8 mouse cellular contexts compared by ENCODE assay signal in genomic region chr4:133213268-133213590, GRCm38 (mm10). TPM values are rescaled to one million over a fixed set of nuclear protein-coding genes. Genes with fewer than 3 reads are reported as not detected.
A peak's percentile ranks its signal among the peaks of the same experiment; 100 is the strongest.
DNase-seq lines count a peak whose midpoint lies in the region; ATAC-seq lines count a peak whose summit lies in the region.

No protein-coding gene starts in this region.

- intact Hi-C loops in gastrocnemius, postnatal 14 days (cut with DNase I; ENCODE audit: low total_unique reads), result no loop called here

- no peak for DNase-seq in frontal cortex, postnatal 10 days (ENCODE audit: low spot score in 2 of 2)
- DNase-seq in Muller cell, postnatal 12 days (ENCODE audit: inconsistent ontology term), result peak; percentile 64
- no peak for DNase-seq in hindbrain, embryonic 10.5 days (ENCODE audit: low spot score)
- no peak for DNase-seq in gastrocnemius, postnatal 14 days
- DNase-seq in gastrocnemius, postnatal 10 days, result no peak

- H3K27ac ChIP-seq in hindbrain, embryonic 10.5 days, result no peak overlapping the region
- no peak overlapping the region for H3K27ac ChIP-seq in limb, embryonic 15.5 days
- no peak overlapping the region for H3K27ac ChIP-seq in stomach, embryonic 14.5 days (ENCODE audit: low read length)

- no peaks in the 10 kb centered on the region for H3K36me3 ChIP-seq in hindbrain, embryonic 10.5 days
- H3K36me3 ChIP-seq in limb, embryonic 15.5 days, result no peaks in the 10 kb centered on the region
- no peaks in the 10 kb centered on the region for H3K36me3 ChIP-seq in stomach, embryonic 14.5 days (ENCODE audit: control insufficient read depth, insufficient read depth, low read length)

- 1% methylated on average over 9 of the region's 9 CpGs for WGBS in hindbrain, embryonic 10.5 days
- WGBS in limb, embryonic 15.5 days, result 0% methylated on average over 9 of the region's 9 CpGs
- 0% methylated on average over 9 of the region's 9 CpGs for WGBS in stomach, embryonic 14.5 days

- ATAC-seq in frontal cortex, adult (ENCODE audit: low TSS enrichment), result 0 out of 2 replicates have a peak, but pooled peaks have one; percentile 14
- ATAC-seq in limb, embryonic 15.5 days (ENCODE audit: insufficient number of reproducible peaks, low FRiP score, low TSS enrichment, low read depth), result no peak
- no peak for ATAC-seq in stomach, embryonic 14.5 days (ENCODE audit: insufficient number of reproducible peaks, insufficient read depth, low FRiP score, low read depth)

- no peak overlapping the region for H3K9ac ChIP-seq in limb, embryonic 15.5 days
- no peak overlapping the region for H3K9ac ChIP-seq in stomach, embryonic 14.5 days (replicated peaks; ENCODE audit: low read depth, low read length)

- H3K4me1 ChIP-seq in hindbrain, embryonic 10.5 days (replicated peaks), result peaks cover 42% of the 10 kb centered on the region
- H3K4me1 ChIP-seq in limb, embryonic 15.5 days, result peaks cover 24% of the 10 kb centered on the region
- peaks cover 15% of the 10 kb centered on the region; the same call in 1 of the 2 replicates for H3K4me1 ChIP-seq in stomach, embryonic 14.5 days (ENCODE audit: control insufficient read depth, insufficient read depth, low read length)

- peak overlapping the region; percentile 79 for H3K4me3 ChIP-seq in hindbrain, embryonic 10.5 days
- H3K4me3 ChIP-seq in limb, embryonic 15.5 days, result peak overlapping the region; percentile 63
- H3K4me3 ChIP-seq in stomach, embryonic 14.5 days (ENCODE audit: low read depth, low read length), result no peak overlapping the region

- H3K4me2 ChIP-seq in limb, embryonic 15.5 days, result peak overlapping the region; percentile 99
- peak overlapping the region; percentile 99 for H3K4me2 ChIP-seq in stomach, embryonic 14.5 days (replicated peaks; ENCODE audit: low read depth, low read length)

- H3K27me3 ChIP-seq in hindbrain, embryonic 10.5 days (ENCODE audit: insufficient read depth, poor library complexity, severe bottlenecking), result peaks cover 86% of the 10 kb centered on the region
- peaks cover 37% of the 10 kb centered on the region for H3K27me3 ChIP-seq in limb, embryonic 15.5 days
- H3K27me3 ChIP-seq in stomach, embryonic 14.5 days (ENCODE audit: control insufficient read depth, insufficient read depth, low read length), result no peaks in the 10 kb centered on the region

- H3K9me3 ChIP-seq in hindbrain, embryonic 10.5 days, result no peaks in the 10 kb centered on the region
- no peaks in the 10 kb centered on the region for H3K9me3 ChIP-seq in limb, embryonic 15.5 days
- no peaks in the 10 kb centered on the region for H3K9me3 ChIP-seq in stomach, embryonic 14.5 days (ENCODE audit: control insufficient read depth, low read depth, low read length)

RNA-seq across cellular contexts. Expression of gene Gpr3, which starts 0.9 kb away (rescaled TPM):
- polyA plus RNA-seq in hindbrain, embryonic 10.5 days (2016; fragmentation: Nextera tagmentation; extraction: Ambion mirVana), result 0.32 and 0.35 TPM in 2 replicates
- not detected in 2 replicates for polyA plus RNA-seq in limb, embryonic 15.5 days (2015; fragmentation: Nextera tagmentation; extraction: Ambion mirVana)
- not detected in 2 replicates for polyA plus RNA-seq in stomach, embryonic 14.5 days (2014; fragmentation: Nextera tagmentation; extraction: Ambion mirVana)
- not detected for total RNA-seq in gastrocnemius, postnatal 14 days (2021)
- not detected for total RNA-seq in gastrocnemius, postnatal 10 days (2021)

RNA-seq across cellular contexts. Expression of gene Cd164l2, which starts 1.3 kb away (rescaled TPM):
- polyA plus RNA-seq in hindbrain, embryonic 10.5 days (2016; fragmentation: Nextera tagmentation; extraction: Ambion mirVana), result 1.1 and 2.2 TPM in 2 replicates
- polyA plus RNA-seq in limb, embryonic 15.5 days (2015; fragmentation: Nextera tagmentation; extraction: Ambion mirVana), result 3.6 and 5.2 TPM in 2 replicates
- 8.7 and 11.6 TPM in 2 replicates for polyA plus RNA-seq in stomach, embryonic 14.5 days (2014; fragmentation: Nextera tagmentation; extraction: Ambion mirVana)
- not detected for total RNA-seq in gastrocnemius, postnatal 14 days (2021)
- not detected for total RNA-seq in gastrocnemius, postnatal 10 days (2021)

RNA-seq across cellular contexts. Expression of gene Map3k6, which starts 27.4 kb away (rescaled TPM):
- 1.7 and 1.9 TPM in 2 replicates for polyA plus RNA-seq in hindbrain, embryonic 10.5 days (2016; fragmentation: Nextera tagmentation; extraction: Ambion mirVana)
- polyA plus RNA-seq in limb, embryonic 15.5 days (2015; fragmentation: Nextera tagmentation; extraction: Ambion mirVana), result 21.3 and 21.4 TPM in 2 replicates
- 3.1 and 3.4 TPM in 2 replicates for polyA plus RNA-seq in stomach, embryonic 14.5 days (2014; fragmentation: Nextera tagmentation; extraction: Ambion mirVana)
- 10 to 100 TPM in 1 of 2 experiments, 1 to 10 TPM in 1; 4.0 to 15.3 TPM for total RNA-seq in gastrocnemius, postnatal 14 days (2021)
- total RNA-seq in gastrocnemius, postnatal 10 days (2021), result 1 to 10 TPM; 2.1 to 5.5 TPM

RNA-seq across cellular contexts. Expression of gene Sytl1, which starts 49.7 kb away (rescaled TPM):
- polyA plus RNA-seq in hindbrain, embryonic 10.5 days (2016; fragmentation: Nextera tagmentation; extraction: Ambion mirVana), result 1.2 and 1.6 TPM in 2 replicates
- polyA plus RNA-seq in limb, embryonic 15.5 days (2015; fragmentation: Nextera tagmentation; extraction: Ambion mirVana), result 54.1 and 57.4 TPM in 2 replicates
- 9.3 and 10.3 TPM in 2 replicates for polyA plus RNA-seq in stomach, embryonic 14.5 days (2014; fragmentation: Nextera tagmentation; extraction: Ambion mirVana)
- total RNA-seq in gastrocnemius, postnatal 14 days (2021), result under 1 TPM; 0.49 to 0.62 TPM
- 1 to 10 TPM; 1.1 to 1.4 TPM for total RNA-seq in gastrocnemius, postnatal 10 days (2021)
